Mouse (Mus musculus) heart, adult 18-20 months (tissue): Measurements from ENCODE around the gene Ciita. TPM values are rescaled to one million over a fixed set of nuclear protein-coding genes. Genes with fewer than 3 reads are reported as not detected.

Source experiments
- DNase-seq, 2 experiments: peaks; one replicate each; pipeline ENCODE4 v3.0.0; 2021 to 2022; ENCODE audit warnings: mixed read lengths in 1 of 2
- total RNA-seq, 2 experiments: library from RNA; stranded (reverse); gene quantifications; 2 replicates each; pipeline ENCODE4 v1.2.3; 2021

Ciita gene
- total RNA-seq, 2 experiments from 2014 or later: 1.3 to 3.9 TPM

DNA sequence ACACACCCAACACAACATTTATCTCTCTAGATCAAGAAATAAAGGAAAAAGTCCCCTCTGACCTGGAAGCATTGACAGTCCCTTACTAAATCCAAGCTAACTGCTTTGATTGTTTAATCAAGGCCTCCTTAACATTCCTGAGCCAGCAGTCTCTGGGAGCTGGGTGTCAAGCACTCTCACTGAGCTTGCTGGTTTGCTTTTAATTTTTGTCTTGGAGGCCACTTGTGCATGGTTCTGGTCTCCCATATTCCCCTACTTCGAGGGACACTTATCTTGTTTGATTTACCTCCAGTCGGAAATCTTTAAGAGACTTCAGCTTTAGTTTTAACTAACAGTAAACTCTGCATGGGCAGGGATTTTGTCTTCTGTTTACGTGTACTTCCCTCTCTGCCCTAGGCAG lies 4.9 kb upstream of the Ciita start:
- DNase-seq: no peak

DNA sequence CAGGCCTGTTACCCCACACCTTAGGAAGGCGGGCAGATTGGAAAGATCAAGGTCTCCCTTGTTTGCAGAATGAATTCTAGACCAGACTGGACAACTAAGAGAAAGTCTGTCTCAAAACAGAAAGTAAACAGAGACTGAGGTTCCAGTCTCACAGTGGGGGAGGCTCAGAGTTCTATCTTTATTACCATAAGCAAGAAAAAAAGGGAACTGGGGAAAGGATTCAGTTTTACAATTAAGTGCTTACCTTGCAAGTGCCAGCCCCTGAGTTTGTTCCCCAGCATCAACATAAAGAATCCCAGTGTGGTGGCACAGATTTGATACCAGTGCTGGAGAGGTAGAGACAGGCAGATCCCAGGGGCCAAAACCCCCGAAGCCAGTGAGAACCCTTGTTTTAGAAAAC lies 3.9 kb upstream of the Ciita start:
- DNase-seq: peak in 1 of 2 experiments; percentile 20

DNA sequence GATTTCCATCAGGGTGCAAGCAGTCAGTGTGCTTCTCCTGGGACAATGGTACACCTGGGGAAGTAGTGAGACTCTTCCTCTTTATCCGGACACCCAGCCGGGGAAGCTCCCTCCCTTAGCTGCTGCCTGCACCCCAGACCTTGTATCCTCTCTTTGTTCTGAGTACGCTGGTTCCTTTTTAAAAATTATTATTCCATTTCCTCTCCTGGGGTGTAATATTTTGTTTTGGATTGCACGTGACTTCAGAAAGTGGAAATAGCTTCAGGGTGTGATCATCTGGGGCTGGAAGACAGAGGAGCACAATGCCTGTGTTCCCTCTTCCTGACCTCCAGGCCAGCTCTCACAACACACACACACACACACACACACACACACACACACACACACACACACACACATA lies 2.5 kb downstream of the Ciita start:
- peak in 1 of 2 experiments; percentile 23 for DNase-seq

DNA sequence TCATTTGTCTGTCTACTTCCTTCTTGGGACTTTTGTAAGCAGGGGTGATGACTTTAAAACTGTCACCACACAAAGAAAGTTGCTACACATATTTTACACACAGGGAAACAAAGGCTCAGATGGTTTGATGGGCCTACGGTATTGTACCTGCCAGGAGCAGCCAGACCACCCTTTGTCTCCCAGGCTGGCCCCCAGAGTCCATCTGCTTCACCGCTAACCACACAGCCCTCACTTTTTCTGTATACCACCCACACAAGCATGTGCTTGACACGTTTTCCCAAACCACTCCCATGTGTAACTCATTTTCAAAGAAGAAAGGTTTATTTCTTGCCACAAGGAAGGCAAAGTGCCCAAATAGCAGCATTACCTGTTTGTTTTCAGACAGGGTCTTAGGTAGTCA lies 7.1 kb downstream of the Ciita start:
- DNase-seq: no peak

DNA sequence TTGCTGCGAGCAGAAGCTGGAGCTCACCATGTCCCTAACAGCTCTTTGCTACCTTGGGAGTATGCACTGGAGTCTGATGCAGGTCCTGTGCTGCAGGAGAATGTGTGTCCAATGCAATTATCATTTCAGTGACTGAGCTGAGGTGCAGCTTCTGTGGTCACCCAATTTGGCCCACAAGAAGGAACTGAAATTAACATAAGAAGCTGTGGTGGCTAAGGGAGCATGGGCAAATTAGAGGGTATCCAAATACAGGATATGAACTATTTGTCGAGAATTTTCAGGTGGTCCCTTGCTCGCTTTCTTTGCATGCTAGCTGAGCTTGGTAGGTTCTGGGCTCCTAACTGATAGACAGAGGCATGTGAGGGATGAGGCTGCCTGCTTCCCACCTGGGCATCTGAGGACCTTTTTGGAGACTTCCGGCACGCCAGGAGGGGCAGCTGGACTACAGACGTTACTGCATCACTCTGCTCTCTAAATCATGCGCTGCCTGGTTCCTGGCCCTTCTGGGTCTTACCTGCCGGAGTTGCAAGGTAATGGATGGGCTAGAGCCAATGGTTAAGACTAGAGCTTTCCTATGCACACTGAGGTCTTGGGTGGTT lies 8.1 kb downstream of the Ciita start:
- peak in 1 of 2 experiments; percentile 19 for DNase-seq

DNA sequence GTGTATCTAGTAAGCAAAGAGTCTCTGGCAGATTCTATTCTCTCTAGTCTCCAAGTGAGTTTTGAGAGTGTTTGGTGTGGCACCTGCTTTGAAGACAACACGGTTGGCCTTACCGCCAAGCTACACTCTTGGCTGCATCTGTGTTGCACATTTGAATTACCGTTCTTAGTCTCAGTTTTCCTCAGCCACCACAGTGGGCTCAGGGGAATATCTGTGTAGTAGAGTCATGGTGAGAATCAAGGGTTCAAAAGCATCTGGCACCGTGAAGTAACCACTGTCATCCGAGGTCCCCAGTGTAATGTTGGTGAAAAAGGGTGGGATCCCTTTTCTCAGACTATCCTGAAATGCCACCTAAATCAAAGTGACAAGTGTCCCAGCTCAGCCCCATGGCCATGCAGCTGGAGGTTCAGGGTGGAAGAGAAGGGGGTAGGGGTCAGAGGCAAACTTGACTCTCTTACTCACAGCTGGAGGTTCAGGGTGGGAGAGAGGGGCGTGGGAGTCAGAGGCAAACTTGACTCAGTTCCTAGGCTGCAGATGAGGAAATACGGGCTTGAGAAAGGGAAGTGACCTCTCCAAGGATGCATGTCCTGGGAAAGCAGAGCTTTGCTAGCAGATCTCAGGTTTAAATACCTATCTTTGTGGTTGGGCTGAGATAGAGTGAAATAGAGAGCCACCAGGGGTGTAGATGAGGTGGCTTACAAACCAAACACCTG lies 9.1 kb downstream of the Ciita start:
- DNase-seq: no peak

DNA sequence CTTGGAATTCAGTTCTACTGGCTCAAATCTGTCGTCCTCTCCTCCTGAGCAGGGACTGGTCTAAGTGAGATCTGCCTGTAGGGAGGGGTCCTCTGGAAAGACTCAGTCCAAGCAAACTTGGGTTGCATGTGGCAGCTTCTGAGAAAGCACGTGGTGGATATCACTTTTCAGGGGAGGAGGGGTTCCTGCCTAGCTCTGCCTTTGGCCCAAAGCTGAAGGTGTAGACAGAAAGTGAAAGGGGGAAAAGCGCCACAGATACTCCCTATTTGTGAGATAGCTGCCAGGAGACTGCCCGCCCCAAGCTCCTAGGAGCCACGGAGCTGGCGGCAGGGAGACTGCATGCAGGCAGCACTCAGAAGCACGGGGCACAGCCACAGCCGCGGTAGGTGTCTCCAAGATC lies 9.6 kb downstream of the Ciita start:
- no peak for DNase-seq

DNA sequence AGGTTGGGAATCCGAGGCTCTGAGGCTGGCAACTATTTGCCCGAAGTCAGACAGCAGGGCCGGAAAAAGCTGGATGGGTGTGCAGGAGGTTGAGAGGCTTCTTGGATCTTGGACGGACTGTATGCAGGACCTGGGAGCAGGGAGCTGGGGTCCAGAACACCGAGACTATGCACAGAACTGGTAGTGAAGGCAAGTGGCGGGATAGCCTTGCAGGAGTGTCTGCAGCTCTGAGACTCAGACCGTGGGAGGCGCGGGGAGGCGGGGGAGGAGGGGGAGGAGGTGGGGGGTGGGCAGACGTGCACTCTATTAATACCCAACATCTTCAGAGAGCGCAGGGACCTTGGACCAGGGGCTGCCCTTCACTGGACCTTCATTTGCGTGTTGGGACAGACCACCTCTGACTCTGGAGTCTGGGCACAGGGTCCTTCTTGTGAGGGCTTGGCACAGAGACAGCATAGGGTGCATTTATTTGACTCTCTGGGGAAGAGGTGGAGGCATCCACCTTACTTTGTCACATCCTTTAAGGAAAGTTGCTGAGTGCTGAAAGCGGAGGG lies 10.1 kb downstream of the Ciita start:
- no peak for DNase-seq

DNA sequence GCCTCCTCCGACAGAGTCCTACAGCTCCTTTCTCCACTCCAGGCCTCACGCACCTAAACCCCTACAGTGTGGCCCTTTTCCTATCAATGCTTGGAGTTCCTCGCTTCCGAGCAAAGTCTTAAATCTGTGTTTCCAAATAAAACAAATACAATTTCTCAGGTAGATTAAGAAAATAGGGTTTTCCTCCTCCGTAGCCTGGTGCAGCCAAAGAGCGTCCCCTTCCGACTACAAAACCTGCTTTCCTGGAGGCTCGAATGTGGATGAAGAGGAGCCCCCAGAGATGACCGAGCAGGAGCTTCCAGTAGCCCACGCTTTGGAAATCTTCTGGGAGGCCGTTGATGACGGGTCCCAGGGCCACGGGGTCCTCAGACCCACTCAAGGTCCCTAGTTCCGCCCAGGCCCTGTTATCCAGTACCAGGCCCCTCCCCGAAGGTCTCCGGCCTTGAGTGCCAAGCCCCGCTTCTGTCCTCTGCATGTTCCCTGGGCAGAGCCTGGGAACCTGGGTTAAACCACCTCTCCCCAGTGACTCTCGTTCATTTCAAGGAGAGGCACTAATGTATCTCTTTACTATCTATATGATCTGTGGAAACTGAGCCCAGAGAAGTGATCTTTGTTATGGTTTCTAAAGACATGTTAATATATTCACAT lies 10.8 kb downstream of the Ciita start:
- no peak for DNase-seq

DNA sequence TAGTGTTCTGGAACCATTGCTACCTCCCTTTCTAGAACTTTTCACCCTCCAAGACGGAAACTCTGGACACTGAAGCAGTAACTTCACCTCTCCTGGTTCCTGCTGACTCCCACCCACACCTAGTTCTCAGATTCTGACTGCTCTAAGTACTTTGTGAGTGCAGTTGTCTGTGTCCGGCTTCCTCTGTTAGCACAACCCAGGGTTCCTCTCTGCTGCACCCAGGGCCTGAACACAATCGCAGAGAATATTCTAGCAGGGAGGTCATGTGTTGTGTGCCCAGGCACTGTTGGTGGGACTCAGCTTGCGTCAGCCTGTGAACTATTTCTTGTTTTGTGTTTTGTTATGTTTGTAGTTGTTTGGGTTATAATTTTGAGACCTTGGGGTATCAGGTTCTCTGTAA lies 11.9 kb downstream of the Ciita start:
- no peak for DNase-seq

DNA sequence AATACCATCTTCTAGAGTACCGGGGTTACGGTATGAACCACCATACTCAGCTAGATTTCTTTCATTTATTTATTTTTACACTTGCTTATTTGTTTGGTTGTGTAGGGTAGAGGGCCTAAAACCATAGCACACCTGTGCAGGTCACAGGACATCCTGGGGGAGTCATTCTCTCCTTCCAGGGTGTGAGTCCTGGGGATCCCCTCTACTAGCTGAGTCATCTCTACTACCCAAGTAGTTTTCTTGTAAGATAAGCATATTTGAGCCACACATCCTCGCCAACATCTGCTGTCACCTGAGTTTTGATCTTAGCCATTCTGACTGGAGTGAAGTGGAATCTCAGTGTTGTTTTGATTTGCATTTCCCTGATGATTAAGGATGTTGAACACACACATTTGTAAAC lies 12.7 kb downstream of the Ciita start:
- no peak for DNase-seq

DNA sequence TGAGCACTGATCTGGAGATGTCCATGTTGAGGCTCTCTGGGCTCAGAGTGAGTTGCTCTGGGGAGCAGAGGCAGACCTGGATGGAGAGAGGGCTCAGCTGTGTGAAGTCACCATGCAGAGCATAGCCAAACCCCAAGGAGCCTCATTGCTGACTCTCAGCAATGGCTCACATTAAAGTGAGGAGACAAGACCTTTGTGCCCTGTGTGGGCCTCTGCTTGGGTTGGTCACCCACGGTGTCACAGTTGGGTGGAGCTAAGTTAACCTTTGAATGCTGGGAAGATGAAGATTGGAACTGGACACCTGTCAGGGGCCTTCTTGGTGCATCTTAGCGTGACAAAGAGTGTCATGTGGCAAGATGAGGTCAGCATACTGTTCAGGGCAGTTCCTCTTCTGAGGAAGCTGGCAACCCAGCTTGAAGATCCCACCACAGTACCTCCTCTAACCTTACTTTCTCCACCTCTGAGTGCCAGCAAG lies 16.0 kb downstream of the Ciita start:
- no peak for DNase-seq

DNA sequence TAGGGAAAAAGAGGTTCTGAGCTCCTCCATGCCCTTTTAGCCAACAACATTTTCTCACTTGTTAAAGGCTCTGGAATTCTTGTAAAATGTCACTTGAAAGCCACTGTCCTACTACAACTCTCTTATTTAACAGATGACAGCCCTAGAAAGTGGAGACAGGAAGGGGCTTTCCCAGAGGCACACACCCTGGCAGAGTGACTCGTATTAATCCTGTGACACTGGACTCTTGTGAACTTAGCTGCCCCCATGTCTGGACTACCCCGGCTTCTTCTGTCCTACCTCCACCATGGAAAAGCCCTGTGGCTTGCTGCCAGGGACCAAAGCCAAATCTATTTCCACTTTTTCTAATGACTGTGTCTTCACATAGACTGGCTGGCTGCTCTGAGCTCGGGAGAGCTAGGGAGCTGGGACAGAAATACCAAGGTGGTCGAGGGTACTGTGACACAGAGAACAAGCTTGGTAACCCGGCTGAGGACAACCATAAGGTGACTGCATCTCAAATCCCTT lies 18.3 kb downstream of the Ciita start:
- peak; percentile 20 to 32 for DNase-seq

DNA sequence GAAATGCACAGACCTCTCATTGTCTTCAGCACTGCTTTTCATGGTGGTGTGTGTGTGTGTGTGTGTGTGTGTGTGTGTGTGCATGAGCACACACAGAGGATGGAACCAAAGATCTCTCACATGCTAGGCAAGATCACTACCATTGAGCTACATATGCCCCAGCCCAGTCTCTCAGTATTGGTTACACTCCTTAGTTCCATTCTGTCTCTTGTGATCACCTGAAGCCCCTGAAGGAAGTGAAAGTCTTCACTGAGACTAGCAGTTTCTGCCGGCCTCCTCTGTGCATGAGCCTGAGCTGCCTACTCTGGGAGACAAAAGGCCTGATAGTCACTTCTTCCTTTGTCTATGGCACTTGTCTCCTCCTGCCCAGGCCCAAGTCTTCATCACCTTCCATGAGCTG lies 19.3 kb downstream of the Ciita start:
- no peak for DNase-seq

DNA sequence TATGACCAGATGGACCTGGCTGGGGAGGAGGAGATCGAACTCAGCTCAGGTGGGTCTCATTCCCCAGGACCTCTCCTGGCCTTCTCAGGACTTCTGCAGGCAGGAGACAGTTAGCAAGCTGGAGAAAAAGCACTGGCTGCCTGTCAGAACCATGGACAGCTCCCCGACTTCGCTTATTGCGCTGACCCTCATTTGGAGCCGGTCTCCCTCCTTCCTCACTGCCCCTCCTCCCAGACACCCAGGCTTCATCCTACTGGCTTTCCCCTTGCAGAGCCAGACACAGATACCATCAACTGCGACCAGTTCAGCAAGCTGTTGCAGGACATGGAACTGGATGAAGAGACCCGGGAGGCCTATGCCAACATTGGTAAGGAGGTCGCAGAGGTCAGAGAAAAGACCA lies 22.0 kb downstream of the Ciita start:
- peak in 1 of 2 experiments; percentile 38 for DNase-seq

DNA sequence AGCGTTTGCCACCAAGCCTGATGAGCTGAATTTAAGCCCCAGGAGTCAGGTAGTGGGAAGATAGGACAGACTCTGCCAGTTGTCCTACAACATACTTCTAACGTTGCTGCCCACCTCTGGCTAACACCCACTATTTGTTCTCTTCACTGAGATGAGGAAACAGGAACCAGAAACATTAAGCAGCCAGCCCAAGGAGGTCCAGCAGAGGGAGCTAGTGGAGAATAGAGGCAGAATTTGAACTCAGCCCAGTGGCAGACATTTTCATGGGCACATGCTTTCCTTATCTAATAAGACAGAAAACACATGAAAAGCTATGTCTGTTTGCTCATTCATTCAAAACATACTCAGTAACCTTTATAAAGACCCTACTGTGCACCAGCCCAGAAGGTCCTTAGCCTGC lies 23.2 kb downstream of the Ciita start:
- DNase-seq: no peak

DNA sequence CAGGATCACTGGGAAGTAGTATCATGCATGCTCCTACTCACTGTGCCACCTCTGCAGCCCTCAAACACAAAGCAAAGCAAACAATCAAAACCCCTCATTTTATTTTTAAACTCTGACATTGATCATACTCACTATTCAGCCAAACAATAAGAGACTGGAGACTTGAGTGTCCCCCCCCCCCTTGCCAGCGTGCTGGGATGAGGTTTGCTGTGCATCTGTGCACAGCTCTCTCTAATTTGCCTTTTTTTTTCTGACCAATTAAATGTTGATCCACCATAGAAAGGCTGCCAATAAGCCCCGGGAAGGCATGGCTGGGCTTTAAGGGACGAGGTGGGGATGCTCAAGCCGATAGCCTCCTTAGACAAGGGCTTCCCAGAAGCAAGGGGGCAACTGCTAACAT lies 27.6 kb downstream of the Ciita start:
- no peak for DNase-seq

DNA sequence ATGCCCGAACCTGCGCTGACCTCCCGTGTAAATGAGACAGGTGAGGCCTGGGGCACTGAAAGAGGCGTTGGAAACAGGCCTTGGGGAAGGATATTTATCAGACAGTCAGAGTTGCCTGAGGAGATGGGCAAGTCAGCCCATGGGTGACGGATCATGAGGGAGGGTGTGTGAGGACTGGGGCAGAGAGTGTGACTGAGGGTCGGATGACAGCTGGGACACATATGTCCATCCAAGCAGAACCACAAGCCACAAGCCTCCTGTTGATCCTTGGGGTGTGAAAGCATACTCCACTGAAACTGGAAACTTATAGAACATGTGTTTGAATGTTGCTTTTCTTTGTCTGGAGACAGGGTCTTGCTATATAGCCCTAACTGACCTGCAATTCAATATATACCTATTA lies 28.8 kb downstream of the Ciita start:
- DNase-seq: no peak

DNA sequence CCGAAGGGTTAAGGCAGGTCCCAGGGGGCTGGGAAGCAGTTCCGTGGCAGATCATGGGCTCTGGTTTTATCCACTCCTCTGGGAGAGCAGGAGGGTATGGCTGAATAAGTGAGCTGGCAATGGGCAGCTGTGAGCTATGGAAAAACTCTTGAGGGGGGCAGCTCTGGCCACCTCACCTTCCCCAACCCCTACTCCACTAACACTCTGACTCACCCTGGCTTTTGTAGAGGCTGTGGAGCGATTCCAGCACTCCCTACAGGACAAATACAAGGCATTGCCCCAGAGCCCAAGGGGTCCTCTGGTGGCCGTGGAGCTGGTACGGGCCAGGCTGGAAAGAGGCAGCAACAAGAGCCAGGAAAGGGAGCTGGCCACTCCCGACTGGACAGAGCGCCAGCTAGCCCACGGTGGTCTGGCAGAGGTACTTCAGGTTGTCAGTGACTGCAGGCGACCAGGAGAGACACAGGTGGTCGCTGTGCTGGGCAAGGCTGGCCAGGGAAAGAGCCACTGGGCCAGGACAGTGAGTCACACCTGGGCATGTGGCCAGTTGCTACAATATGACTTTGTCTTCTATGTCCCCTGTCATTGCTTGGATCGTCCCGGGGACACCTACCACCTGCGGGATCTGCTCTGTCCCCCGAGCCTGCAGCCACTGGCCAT lies 30.7 kb downstream of the Ciita start:
- peak in 1 of 2 experiments; percentile 51 for DNase-seq

DNA sequence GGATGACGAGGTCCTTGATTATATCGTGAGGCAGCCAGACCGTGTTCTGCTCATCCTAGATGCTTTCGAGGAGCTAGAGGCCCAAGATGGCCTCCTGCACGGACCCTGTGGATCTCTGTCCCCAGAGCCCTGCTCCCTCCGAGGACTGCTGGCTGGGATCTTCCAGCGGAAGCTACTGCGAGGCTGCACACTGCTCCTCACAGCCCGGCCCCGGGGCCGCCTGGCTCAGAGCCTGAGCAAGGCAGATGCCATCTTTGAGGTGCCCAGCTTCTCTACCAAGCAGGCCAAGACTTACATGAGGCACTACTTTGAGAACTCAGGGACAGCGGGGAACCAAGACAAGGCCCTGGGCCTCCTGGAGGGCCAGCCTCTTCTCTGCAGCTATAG lies 31.3 kb downstream of the Ciita start:
- no peak for DNase-seq

DNA sequence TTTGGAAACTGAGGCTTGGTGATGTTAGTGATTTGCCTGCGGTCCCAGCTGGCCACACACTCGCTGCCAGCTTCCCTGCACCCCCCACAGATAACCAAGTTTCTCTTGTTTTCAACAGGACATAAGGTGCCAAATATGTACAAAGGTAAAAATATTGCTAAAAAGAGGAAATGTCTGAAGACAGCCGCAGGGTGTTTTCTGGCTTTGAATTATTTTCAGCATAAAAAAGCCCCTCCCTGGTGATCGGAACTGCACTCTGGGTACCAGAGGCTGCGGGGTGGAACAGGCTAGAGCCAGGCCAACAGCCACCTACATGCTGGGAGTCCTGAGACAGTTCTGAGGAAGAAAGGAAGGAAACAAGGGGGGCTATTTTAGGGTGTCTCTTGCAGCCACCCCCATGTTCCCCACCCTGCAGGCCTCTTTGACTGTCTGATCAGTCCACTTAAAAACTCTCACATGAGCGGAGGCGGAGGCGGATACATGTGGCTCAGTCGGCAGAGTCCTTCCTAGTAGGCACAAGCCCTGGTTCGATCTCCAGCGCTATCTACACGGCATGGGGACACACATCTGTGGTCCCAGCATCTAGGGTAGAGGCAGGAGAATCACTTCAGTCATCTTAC lies 36.2 kb downstream of the Ciita start:
- no peak for DNase-seq

DNA sequence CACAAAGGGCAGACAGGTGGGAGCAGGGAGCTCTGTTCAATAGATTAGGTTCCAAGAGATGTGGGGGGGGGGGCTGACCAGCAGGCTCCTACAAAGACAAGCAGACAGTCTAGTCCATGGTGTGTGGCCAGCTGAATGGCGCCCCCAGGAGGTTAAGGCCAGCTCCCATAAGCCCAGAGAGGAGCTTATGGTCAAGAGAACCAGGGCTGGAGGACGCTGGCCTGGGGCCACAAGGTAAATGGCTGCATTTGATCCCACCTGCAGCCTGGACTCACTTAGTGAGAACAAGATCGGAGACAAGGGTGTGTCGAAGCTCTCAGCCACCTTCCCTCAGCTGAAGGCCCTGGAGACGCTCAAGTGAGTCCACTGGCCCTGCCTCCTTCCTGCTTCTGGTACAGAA lies 38.2 kb downstream of the Ciita start:
- no peak for DNase-seq
